Mouse (Mus musculus) hindbrain, embryonic 15.5 days (tissue): ENCODE data around the gene Hist1h3g. TPM values are rescaled to one million over a fixed set of nuclear protein-coding genes. Genes with fewer than 3 reads are reported as not detected.

ENCODE experiments used
- ATAC-seq: fragments of 200-750 bp; cut with Nextera tagmentation; 2 replicates; pipeline ENCODE4 v1.8.0; 2017; ENCODE audit warnings: low read depth, moderate number of reproducible peaks, moderate TSS enrichment; ENCODE audit not compliant: low FRiP score
- H3K27ac ChIP-seq: fragments of 300-500 bp; sonication (generic); replicated peaks from 2 replicates; pipeline ENCODE4 v1.5.1; 2015; ENCODE audit warnings: mild to moderate bottlenecking, inconsistent platforms
- H3K27me3 ChIP-seq: fragments of 300-500 bp; sonication (generic); 2 replicates; pipeline ENCODE4 v1.6.1; 2015; ENCODE audit warnings: control low read depth, inconsistent platforms
- H3K36me3 ChIP-seq: fragments of 300-500 bp; sonication (generic); 2 replicates; pipeline ENCODE4 v1.6.1; 2015; ENCODE audit warnings: control low read depth, inconsistent platforms
- H3K4me1 ChIP-seq: fragments of 300-500 bp; sonication (generic); replicated peaks from 2 replicates; pipeline ENCODE4 v1.6.1; 2015; ENCODE audit warnings: control low read depth, inconsistent platforms
- H3K4me2 ChIP-seq: fragments of 300-500 bp; sonication (generic); 2 replicates; pipeline ENCODE4 v1.6.1; 2015; ENCODE audit warnings: moderate library complexity, mild to moderate bottlenecking, inconsistent platforms
- H3K4me3 ChIP-seq: fragments of 300-500 bp; sonication (generic); 2 replicates; pipeline ENCODE4 v1.5.1; 2015; ENCODE audit warnings: mild to moderate bottlenecking, inconsistent platforms
- H3K9ac ChIP-seq: fragments of 300-500 bp; sonication (generic); 2 replicates; pipeline ENCODE4 v1.6.1; 2015; ENCODE audit warnings: inconsistent platforms
- H3K9me3 ChIP-seq: fragments of 300-500 bp; sonication (generic); 2 replicates; pipeline ENCODE4 v1.6.1; 2016; ENCODE audit warnings: control low read depth, inconsistent platforms
- WGBS: fragments of 180-500 bp; shearing (Covaris S2); methylation state at CpG from one replicate; pipeline ENCODE4 v1.1.7; 2015; 5-methylcytosine and 5-hydroxymethylcytosine counted together
- polyA plus RNA-seq: library from polyadenylated mRNA; unstranded; fragments of >200 nt; fragmentation: Nextera tagmentation; extraction: Ambion mirVana; gene quantifications from 2 replicates; pipeline ENCODE4 v1.2.1, GENCODE M21; 2015

Hist1h3g gene
- polyA plus RNA-seq, 1 experiment from 2014 or later, result 1.2 TPM

- H3K9ac ChIP-seq, result no peak overlapping the region
- no peak for ATAC-seq
- H3K36me3 ChIP-seq, result no peaks in the 10 kb centered on the region
- no peak overlapping the region for H3K4me3 ChIP-seq
- peaks cover 21% of the 10 kb centered on the region for H3K27me3 ChIP-seq
- 33% methylated on average over 5 of the region's 5 CpGs for WGBS
- no peaks in the 10 kb centered on the region for H3K9me3 ChIP-seq
- H3K4me1 ChIP-seq, result peaks cover 17% of the 10 kb centered on the region; the same call in 1 of the 2 replicates
- H3K27ac ChIP-seq, result no peak overlapping the region
- peak overlapping the region; percentile 11; the same call in 1 of the 2 replicates for H3K4me2 ChIP-seq
Observed at GRCm38 (mm10) chr13:23501511-23501910, 33.7 kb upstream of the Hist1h3g start.

DNA sequence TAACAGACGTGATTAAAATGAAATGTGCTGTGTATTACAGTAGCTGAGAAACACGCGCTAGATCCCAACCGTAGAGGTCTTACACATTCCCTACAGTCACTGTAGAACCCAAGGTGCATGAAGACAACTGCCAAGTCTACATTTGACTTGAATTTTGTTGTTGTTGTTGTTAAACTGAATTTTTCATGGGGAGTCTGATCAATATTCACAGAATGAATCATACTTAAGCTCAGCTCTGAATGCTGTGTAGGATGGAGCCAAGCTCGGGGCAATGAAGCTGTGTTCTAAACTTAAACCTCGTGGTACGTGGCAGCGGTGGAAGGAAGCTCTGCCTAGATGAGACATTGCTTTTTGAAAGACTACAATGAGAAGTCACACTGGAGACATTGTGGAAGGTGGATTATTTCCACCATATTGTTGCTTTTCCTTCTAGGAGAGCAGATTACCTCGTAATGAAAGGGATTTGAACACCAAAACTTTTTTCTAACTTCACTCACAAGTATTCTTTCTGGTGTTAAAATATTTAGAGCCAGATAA, 33.1 kb upstream of the Hist1h3g start:
- no peak for ATAC-seq
- Histone ChIP-seq H3K27ac (no peak overlapping the region), H3K36me3 (no peaks in the 10 kb centered on the region), H3K4me1 (peaks cover 17% of the 10 kb centered on the region; the same call in 1 of the 2 replicates), H3K9ac (no peak overlapping the region), H3K9me3 (no peaks in the 10 kb centered on the region), H3K4me3 (no peak overlapping the region), H3K4me2 (peak overlapping the region; percentile 11; the same call in 1 of the 2 replicates), H3K27me3 (peaks cover 18% of the 10 kb centered on the region)
- 34% methylated on average over 9 of the region's 9 CpGs for WGBS

GRCm38 (mm10) chr13:23502916-23503315, 32.3 kb upstream of the Hist1h3g start:
- H3K36me3 ChIP-seq, result no peaks in the 10 kb centered on the region

DNA sequence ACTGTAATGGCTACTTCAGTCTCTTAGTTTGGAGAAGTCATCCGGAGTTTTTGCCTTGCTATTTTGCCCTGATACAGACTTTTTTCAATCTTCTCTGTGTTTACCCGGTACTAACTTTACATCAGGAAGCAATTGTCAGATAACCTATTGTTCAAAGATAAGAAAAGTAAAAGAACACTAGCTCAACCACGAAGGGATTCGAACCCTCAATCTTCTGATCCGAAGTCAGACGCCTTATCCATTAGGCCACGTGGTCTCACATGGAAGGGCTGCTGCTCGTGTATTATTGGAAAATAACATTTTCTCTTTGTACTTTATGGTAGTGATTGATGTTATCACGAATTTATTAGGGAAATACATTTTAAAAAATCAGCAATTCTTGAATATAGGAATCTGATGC, 31.4 kb upstream of the Hist1h3g start:
- Histone ChIP-seq H3K4me3 (peak overlapping the region; percentile 12; the same call in 1 of the 2 replicates), H3K4me2 (peak overlapping the region; percentile 39)

More at GRCm38 (mm10) chr13:23502916-23503315, 32.3 kb upstream of the Hist1h3g start:
- Histone ChIP-seq H3K4me3 (no peak overlapping the region), H3K4me2 (no peak overlapping the region), H3K9me3 (no peaks in the 10 kb centered on the region), H3K27ac (no peak overlapping the region), H3K9ac (no peak overlapping the region), H3K4me1 (peaks cover 19% of the 10 kb centered on the region; the same call in 1 of the 2 replicates), H3K27me3 (peaks cover 18% of the 10 kb centered on the region)
- 41% methylated on average over 4 of the region's 4 CpGs for WGBS
- no peak for ATAC-seq

GRCm38 (mm10) chr13:23505662-23506345, 29.4 kb upstream of the Hist1h3g start:
- H3K9me3 ChIP-seq, result no peaks in the 10 kb centered on the region
- H3K4me2 ChIP-seq, result peak overlapping the region; percentile 43
- H3K36me3 ChIP-seq, result no peaks in the 10 kb centered on the region
- no peak for ATAC-seq
- 6% methylated on average over 14 of the region's 14 CpGs for WGBS
- no peak overlapping the region for H3K27ac ChIP-seq
- H3K4me3 ChIP-seq, result peak overlapping the region; percentile 9
- no peak overlapping the region for H3K9ac ChIP-seq
- peaks cover 6% of the 10 kb centered on the region for H3K27me3 ChIP-seq
- H3K4me1 ChIP-seq, result peaks cover 12% of the 10 kb centered on the region; the same call in 1 of the 2 replicates

More for the DNA sequence above, 31.4 kb upstream of the Hist1h3g start:
- Histone ChIP-seq H3K36me3 (no peaks in the 10 kb centered on the region), H3K9me3 (no peaks in the 10 kb centered on the region), H3K4me1 (peaks cover 13% of the 10 kb centered on the region; the same call in 1 of the 2 replicates), H3K27ac (no peak overlapping the region), H3K9ac (no peak overlapping the region), H3K27me3 (peaks cover 14% of the 10 kb centered on the region)
- 2% methylated on average over 9 of the region's 9 CpGs for WGBS
- ATAC-seq, result 0 out of 2 replicates have a peak, but pooled peaks have one; percentile 39

DNA sequence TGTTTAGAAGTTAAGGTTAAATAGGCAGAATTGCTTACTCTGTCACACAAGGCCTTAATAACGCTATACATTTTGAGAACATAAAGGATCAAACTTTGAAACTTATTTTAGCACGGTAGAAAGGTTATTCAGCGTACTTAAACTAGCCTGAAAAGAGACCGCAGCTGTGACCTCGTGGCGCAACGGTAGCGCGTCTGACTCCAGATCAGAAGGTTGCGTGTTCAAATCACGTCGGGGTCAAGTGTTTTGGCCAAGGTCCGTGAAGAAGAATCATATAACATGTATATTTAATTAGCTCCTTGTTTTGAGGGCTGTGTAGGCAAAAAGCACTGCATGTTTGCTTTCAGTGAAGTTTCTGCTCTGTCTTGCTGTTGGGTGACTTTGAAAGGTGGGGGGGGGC, 28.9 kb upstream of the Hist1h3g start:
- 6% methylated on average over 13 of the region's 13 CpGs for WGBS
- no peak overlapping the region for H3K9ac ChIP-seq
- H3K4me1 ChIP-seq, result peaks cover 12% of the 10 kb centered on the region; the same call in 1 of the 2 replicates
- H3K27me3 ChIP-seq, result peaks cover 6% of the 10 kb centered on the region
- no peaks in the 10 kb centered on the region for H3K36me3 ChIP-seq
- H3K4me3 ChIP-seq, result peak overlapping the region; percentile 9
- H3K9me3 ChIP-seq, result no peaks in the 10 kb centered on the region
- H3K27ac ChIP-seq, result no peak overlapping the region
- no peak for ATAC-seq
- H3K4me2 ChIP-seq, result peak overlapping the region; percentile 43

DNA sequence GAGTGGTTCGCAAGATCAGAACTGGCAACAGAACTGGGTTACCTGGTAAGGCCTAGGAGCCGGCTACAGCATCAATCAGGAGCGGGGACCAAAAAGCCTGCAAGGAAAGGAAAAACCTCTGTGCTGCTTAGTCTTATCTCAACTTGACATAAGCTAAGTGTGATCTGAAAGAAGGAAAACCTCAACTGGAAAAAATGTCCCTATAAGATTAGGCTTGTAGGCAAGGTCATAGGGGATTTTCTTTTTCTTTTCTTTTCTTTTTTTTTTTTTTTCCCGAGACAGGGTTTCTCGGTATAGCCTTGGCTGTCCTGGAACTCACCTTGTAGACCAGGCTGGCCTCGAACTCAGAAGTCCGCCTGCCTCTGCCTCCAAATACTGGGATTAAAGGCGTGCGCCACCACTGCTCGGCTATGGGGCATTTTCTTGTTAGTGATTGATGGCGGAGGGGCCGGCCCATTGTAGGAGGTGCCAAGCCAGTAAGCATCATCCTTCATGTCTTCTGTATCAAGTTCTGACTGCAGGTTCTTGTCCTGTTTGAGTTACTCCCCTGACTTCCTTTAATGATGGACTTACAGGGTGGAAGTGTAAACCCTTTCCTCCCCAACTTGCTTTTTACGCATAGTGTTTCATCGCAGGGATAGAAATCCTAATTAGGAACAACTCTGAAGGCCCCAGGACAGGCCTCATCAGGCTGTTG, 28.3 kb upstream of the Hist1h3g start:
- no peaks in the 10 kb centered on the region for H3K9me3 ChIP-seq
- peaks cover 12% of the 10 kb centered on the region; the same call in 1 of the 2 replicates for H3K4me1 ChIP-seq
- 21% methylated on average over 14 of the region's 14 CpGs for WGBS
- no peak overlapping the region for H3K9ac ChIP-seq
- no peak for ATAC-seq
- no peak overlapping the region for H3K4me3 ChIP-seq
- peak overlapping the region; percentile 43 for H3K4me2 ChIP-seq
- no peak overlapping the region for H3K27ac ChIP-seq
- H3K27me3 ChIP-seq, result peaks cover 3% of the 10 kb centered on the region; the same call in 1 of the 2 replicates
- no peaks in the 10 kb centered on the region for H3K36me3 ChIP-seq

DNA sequence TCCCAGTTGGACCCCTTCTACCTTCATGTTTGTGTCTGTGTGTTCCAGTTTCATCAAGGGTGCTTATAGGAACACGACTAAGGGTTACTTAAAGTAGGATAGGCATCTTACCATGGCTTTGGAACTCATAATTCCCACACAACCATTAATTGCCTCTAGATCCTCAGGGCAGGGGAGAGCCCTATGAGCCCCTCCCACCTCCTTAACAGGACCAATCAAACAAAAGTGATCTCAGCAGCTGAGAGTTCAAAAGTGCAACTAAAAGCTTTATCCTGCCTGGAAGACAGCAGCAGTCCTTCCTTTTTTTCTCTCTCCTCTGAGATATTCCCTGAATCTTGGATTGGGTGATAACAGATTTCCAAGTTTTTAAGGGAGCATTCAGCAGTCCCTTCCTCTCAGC, 25.1 kb upstream of the Hist1h3g start:
- Histone ChIP-seq H3K9me3 (no peaks in the 10 kb centered on the region), H3K9ac (no peak overlapping the region), H3K36me3 (no peaks in the 10 kb centered on the region), H3K4me1 (peaks cover 10% of the 10 kb centered on the region; the same call in 1 of the 2 replicates), H3K27me3 (peaks cover 3% of the 10 kb centered on the region; the same call in 1 of the 2 replicates), H3K4me2 (no peak overlapping the region), H3K4me3 (no peak overlapping the region), H3K27ac (no peak overlapping the region)
- ATAC-seq, result no peak
- 42% methylated on average over 1 of the region's 1 CpGs for WGBS

GRCm38 (mm10) chr13:23513517-23513916, 21.7 kb upstream of the Hist1h3g start:
- ATAC-seq, result no peak
- WGBS, result 92% methylated on average over 1 of the region's 1 CpGs
- H3K9ac ChIP-seq, result no peak overlapping the region

DNA sequence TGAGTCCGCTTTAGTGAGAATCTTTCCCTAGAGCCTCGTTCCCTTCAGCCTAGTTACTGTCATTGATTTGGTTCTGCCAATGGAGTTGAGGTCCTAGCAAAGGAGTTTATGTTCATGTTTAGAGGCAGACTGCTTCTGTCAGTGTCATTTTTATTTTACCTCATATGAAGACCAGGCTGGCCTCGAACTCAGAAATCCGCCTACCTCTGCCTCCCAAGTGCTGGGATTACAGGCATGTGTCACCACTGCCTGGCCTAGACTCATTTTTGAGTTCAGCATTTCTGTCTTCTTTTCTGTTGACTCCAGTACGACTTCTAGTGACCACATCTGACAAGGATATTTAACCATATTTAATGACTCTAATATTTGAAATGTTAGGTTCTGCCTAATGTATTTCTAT, 19.9 kb upstream of the Hist1h3g start:
- WGBS, result 76% methylated on average over 5 of the region's 5 CpGs
- Histone ChIP-seq H3K27ac (no peak overlapping the region), H3K9ac (no peak overlapping the region), H3K4me3 (no peak overlapping the region), H3K4me1 (peaks cover 17% of the 10 kb centered on the region), H3K9me3 (no peaks in the 10 kb centered on the region), H3K27me3 (no peaks in the 10 kb centered on the region), H3K36me3 (no peaks in the 10 kb centered on the region), H3K4me2 (no peak overlapping the region)
- ATAC-seq, result no peak

More at GRCm38 (mm10) chr13:23513517-23513916, 21.7 kb upstream of the Hist1h3g start:
- Histone ChIP-seq H3K36me3 (no peaks in the 10 kb centered on the region), H3K4me2 (no peak overlapping the region), H3K4me1 (peaks cover 7% of the 10 kb centered on the region), H3K9me3 (no peaks in the 10 kb centered on the region), H3K4me3 (no peak overlapping the region), H3K27ac (no peak overlapping the region), H3K27me3 (no peaks in the 10 kb centered on the region)

DNA sequence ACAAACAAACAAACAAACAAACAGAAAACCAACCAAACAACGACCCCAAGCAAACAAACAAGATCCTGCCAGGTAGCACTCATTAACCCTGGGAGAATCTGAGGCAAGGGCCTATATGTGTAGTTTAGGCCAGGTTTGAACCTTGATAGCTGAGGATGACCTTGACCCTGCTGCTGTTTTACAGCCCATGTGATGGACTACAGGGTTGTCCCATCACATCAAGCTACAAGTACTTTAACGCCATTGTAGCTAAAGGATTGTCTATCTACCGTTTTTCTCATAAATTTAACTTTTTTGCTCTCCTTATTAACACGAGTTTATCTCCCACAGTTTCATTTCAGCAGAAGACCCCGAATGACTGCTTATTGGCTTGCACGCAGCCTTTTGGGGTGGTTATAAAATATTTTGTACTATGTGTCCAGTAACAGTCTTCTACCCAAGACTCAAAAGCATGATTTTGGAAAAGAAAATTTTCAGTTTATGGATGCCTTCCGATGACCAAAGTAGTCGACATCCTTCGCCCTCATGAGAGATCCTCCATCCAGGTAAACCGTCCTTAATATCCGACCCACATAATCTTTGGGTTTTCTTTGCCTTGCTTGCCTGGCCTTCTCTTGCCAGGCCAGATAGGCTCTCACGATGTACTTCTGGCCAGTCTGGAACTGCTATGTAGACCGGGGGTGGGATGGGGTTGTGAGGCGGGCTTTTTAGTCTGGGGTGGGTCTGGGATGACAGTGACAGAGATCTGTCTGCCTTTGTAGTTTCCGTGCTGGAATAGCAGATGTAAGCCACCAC, 19.2 kb upstream of the Hist1h3g start:
- no peak overlapping the region for H3K27ac ChIP-seq
- WGBS, result 55% methylated on average over 15 of the region's 15 CpGs
- peak overlapping the region; percentile 91 for H3K4me2 ChIP-seq
- H3K36me3 ChIP-seq, result no peaks in the 10 kb centered on the region
- peak overlapping the region; percentile 56 for H3K4me3 ChIP-seq
- H3K9me3 ChIP-seq, result no peaks in the 10 kb centered on the region
- H3K4me1 ChIP-seq, result peaks cover 17% of the 10 kb centered on the region
- no peak for ATAC-seq
- H3K27me3 ChIP-seq, result no peaks in the 10 kb centered on the region
- peak overlapping the region; percentile 42 for H3K9ac ChIP-seq
